Mouse (Mus musculus) gastrocnemius, adult 18-20 months (tissue): ENCODE measurements around the gene Pde9a. TPM values are rescaled to one million over a fixed set of nuclear protein-coding genes. Genes with fewer than 3 reads are reported as not detected.

Source experiments
- DNase-seq: peaks from one replicate; pipeline ENCODE4 v3.0.0; 2021; ENCODE audit warnings: low spot score
- total RNA-seq, 2 experiments: library from RNA; stranded (reverse); gene quantifications; 2 replicates each; pipeline ENCODE4 v1.2.3; 2021

Pde9a gene
- total RNA-seq, 2 experiments from 2014 or later = 1.00 to 1.6 TPM

DNA sequence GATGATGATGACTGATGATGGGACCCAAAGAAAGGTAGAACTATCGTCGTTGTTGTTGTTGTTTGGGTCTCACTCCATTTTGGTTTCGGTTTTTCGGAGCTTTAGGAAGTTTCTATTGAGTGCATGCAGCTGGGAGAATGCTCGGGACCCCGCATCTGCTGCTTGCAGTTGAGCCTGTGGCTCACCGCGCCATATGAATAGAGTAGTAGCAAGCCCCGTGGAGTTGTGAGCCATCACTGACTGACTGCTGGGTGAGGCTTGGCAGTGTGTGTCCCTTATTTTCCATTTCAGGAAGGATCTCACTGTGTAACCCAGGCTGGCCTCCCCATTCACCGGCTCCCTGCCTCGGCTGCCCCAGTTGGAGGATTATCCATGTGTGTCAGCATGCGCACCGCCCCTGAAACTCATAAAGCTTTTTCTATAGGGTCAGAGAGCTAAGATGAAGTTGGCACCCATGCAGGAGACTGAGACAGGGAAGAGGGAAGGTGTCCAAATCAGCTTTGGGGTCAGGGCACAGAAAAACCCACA lies 47.5 kb downstream of the Pde9a start:
- no peak for DNase-seq

DNA sequence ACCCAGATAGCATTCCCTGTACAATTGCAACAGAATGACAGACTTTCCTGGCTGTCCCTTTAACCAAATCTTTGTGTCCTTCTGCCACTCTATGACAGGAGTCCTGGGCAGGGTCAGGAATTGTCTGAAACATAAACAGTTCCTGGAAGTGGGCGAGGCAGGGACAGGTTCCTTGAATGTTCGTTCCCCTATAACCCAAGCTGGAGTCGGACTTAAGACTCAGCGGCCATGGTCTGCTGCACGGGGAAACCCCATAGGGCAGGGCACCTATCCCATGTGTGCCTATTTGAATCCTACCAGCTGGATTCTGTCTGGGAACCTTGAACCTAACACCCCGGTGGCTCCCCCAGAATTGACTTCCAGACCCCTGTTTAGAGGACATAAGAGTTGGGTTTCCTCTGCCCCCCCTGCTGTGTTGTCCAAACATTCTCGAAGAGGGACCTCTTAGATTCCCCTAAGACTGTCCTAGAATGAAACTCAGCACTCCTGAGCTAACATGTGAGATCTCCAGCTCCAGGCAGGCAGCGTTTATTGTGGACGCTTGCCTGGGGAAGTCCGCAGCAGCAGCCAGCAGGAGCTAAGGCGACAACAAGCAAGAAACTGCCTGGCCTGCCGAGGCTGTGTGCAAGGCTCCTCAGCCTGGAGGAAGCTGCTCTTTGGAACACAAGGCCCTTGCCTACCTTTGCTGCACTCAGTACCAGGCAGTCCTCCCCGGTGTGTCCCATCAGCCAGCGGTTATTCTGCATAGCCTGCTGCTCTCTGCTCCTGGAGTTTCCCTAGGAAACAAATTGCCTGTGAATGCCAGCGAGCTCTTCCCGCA lies 48.2 kb downstream of the Pde9a start:
- no peak for DNase-seq

DNA sequence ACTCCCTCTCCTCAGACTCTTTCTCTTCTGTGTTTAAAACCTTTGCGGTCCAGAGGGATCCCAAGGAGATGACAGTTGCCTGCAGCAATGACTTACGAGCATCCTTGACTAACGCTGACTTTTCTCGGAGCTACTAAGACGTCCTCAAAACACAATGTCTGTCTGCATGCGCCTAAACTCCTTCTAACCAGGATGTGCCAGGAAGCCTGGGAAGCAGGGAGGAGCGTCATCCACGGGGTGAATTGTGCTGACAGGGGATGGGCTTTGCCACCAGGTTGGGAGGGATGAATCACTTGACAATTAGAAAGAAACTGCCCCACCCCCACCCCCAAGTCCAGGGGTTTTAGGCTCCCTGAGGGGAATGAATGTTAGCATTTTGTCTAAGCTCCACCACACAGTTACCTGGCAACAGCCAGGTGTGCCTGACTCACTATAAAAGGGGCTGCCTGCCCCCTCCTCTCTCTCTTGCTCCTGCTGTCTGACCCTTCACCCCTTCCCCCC lies 48.9 kb downstream of the Pde9a start:
- no peak for DNase-seq

DNA sequence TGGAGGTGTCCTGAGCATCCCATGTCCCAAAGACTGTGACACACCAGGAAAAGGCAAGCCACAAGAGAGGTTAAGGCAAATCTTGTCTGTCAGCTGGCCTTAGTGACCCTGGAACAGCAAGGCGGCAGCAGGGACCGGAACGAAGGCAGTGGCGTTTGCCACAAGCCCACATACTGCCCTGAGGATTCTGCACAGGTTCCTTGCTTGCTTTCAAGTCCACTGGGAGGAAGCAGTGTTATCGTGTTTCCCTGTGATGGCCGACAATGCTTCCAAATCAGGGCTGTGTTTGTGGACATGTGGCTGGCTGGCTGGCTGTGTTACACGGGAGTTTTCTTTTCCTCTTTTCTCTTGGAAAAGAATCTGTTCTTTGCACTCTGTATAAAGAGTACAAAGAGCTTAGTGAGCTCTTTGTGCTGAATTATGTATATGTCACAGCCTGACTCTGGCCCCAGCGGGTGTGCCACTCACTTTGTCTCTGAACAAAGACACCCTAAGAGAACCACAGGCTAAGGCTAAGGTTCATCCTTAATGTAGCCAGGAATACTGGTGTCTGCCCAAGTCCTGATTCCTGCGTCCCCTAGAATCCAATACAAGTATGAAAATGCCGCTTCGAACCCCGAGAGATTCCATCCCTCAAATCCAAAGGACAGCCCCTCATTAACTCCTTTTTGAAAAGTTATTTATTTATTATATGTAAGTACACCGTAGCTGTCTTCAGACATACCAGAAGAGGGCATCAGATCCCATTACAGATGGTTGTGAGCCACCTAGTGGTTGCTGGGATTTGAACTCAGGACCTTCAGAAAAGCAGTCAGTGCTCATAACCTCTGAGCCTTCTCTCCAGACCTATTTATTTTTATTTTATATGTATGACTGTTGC lies 50.2 kb downstream of the Pde9a start:
- DNase-seq = no peak

DNA sequence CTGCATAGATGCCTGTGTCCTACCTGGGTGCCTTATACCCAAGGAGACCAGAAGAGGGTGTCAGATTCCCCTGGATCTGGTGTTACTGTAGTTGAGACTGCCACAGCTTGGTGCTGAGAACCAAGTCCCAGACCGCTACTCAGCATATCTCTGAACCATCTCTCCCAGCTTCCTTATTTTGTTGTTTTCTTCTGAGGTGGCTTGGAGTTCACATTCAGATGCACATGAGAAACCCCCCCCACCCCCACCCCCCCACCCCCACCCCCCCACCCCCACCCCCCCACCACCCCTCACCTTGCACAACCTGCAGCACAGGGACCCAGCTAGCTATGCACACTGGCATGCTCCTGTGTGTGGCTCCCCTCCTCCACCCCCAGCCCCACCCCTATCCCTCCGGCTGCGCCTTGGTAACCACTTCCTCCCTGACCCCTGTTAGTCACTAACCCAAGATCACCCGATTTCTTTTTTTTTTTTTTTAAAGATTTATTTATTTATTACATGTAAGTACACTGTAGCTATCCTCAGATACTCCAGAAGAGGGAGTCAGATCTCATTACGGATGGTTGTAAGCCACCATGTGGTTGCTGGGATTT lies 50.9 kb downstream of the Pde9a start:
- no peak for DNase-seq

DNA sequence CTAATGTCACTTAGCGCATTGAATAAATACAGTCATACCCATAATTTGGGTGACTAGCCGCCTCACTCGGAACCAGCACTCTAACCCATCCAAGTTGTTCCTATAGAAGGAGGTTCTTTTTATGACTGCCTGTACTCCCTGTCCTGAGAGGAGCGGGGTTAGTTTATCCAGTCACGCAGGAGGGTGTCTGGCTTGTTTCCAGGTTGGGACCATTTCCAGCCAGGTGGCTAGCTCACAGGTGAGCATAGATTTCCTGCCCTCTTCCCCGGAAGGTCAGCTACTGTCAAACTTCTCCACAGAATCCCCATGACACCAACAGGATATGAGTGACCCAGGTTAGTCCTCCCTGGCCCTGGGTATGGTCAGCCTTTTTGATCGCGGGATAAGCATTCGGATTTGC lies 51.5 kb downstream of the Pde9a start:
- DNase-seq = no peak

DNA sequence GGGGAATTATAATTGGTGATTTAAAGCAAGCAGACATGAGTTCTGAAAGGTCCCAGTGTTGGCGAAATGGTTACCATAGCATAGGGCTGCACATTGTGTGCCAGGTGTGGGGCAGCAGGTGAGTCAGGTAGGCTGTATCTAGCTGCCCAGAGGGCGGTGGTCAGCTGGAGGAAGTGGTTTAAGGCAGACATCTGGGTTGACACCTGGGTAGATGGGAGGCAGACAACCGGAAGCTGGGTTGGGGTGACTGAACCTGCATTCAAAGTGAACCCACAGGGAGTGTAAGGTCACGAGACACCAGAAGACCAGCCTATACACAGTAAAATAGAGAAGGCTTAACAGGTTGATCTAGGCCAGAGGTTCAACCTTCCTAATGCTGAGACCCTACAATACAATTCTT lies 54.0 kb downstream of the Pde9a start:
- no peak for DNase-seq

DNA sequence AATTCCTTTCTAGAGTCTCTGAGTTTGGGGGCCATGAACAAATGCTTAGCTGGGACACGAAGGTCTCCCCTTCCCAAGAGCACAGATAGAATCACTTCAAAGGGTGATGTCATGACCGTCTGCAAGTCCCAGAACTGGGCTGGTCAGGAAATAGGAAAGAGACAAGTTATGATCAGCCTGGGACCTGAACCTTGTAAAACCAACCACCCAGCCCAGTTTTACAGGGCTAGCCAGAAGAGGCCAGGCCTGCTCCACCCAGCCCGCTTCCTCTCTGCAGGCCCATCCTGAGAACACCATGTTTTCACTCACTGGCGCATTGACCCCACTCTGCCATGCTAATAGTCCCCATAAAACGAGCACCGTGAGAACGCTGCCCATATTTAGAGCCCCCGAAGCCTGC lies 56.5 kb downstream of the Pde9a start:
- no peak for DNase-seq

DNA sequence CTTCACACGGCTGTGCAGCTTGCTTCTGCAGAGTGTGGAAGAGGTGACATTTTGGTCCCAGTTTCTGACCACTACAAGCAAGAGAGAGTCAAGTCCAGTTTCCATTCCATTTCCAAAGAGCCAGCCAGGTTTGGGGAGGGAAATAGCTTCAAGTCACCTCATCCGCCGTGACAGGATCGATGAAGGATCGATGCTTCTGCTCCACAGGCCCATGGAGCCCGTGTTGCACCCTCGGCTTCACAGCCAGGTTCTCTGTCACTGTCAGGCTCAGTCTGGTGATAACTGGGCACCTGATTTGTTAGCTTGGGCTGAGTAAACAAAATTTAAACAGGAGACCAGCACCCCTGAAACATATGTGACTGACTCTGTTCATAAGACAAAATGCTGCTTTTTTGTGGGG lies 58.2 kb downstream of the Pde9a start:
- no peak for DNase-seq

DNA sequence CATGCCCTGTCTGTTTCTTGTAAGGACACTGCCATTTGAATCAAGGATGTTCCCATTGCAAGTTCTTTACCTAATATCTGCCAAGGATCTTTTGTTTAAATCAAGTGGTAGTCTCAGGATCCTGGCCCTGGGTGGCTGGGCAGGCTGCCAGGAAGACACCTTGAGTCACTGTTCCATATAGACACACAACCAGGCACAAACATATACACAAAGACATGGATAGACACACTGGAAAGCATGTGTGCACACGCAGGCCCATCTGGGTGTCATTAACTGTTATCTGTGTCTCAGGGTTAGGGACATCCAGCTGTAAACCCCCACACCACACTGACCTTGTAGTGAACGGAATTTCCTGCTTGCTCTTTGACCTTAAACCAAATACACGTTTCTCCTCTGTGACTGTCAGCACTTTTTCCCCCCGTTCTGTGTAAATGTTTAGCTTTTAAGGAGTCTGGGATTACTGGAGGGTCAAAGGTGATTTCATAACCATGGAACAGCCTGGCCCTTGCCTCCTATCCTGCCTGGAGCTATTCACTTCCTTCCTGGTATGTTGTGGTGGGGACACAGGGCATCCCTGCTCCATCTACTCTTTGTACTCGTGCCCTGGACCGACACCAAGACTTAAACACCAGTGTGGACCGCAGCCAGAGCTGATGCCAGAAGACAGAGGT lies 59.2 kb downstream of the Pde9a start:
- no peak for DNase-seq

DNA sequence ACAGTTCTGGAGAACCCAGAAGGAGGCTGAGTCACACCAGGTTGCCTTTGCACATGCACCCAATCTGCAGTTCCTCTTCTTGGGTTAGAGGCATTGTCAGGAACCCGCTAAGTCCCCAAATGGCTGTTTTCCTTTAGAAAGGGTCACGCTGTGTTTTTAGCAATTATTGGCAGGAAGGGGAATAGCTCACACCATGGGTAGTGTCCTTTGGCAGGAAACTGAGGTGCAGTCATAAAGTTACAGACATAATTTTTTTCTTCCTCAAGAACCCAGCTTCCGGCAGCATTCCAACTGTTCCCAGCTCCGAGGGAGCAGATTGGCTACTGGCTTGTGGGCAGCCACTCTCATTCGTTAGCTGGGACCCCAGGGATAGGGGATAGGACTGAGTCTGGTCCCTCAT lies 61.8 kb downstream of the Pde9a start:
- no peak for DNase-seq

DNA sequence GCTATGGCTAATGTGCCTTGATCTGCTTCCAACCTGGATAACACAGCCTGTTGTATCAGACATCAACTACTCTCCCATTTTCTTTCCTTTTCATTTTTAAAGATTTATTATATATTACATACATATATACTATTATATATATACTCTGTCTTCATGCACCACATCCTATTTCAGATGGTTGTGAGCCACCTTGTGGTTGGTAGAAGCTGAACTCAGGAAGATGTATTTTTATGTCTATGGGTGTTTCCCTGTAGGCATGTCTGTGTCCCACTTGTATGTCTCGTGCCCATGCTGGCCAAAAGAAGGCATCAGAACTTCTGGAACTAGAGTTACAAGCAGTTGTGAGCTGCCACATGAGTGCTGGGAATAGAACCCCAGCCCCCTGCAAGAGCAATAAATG lies 62.5 kb downstream of the Pde9a start:
- no peak for DNase-seq

DNA sequence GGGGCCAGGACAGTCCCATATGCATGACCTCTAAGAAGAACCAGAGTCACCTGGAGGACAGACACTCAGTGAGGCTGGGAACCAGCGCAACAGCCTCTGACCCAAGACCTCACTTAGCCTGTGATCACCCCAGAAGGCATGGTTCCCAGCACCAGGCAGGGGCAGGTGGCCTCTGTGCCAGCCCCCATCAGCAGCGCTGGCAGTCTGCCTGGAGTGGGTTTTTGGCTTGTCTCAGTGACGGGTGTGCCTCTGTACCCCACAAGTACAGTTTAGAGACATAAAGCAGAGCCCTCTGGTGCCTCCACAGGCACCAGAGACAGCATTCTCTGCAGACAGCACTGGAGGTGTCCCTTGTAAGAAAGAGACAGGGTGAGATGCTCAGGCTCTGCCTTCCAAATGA lies 64.2 kb downstream of the Pde9a start:
- DNase-seq = no peak

DNA sequence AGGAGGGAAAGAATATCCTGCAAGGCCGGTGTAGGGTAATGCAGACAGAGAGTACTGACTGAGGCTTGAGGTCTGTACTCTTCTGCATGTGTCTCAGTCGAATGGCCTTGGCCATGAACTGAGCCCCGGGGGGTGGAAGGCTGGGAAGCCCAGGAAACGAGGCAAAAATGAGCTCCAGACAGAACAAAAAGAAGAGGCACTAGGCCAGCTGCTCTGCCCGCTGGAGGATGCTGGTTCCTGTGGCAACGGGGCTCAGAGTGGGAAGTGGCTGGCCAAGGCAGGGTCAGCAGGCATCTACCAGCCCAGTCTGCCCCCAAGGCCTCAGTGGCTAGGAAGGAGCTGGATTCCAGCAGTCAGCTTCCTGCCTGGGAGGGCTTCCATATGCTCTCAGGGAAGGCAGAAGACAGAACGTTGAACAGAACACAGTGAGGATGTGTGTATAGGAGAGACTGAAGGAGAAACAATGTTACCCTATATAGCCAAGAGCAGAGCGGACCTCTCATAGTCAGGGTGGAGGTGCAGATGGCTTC lies 65.2 kb downstream of the Pde9a start:
- no peak for DNase-seq

DNA sequence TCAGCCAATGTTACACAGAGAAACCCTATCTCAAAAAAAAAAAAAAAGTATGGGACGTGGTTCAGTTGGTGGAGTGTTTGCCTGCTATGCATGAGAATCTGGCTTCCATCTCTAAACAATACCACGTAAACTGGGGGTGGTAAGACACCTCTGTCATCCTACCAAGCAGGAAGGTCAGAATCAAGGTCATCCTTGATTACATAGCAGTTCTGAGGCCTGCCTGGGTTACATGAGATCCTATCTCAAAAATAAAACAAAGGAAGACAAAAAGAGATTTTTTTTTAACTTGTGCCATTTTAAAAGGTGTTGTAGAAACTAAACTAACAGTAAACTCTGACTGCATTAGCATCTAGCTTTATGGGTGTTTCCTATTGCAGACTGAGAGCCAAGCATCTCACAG lies 66.8 kb downstream of the Pde9a start:
- no peak for DNase-seq

DNA sequence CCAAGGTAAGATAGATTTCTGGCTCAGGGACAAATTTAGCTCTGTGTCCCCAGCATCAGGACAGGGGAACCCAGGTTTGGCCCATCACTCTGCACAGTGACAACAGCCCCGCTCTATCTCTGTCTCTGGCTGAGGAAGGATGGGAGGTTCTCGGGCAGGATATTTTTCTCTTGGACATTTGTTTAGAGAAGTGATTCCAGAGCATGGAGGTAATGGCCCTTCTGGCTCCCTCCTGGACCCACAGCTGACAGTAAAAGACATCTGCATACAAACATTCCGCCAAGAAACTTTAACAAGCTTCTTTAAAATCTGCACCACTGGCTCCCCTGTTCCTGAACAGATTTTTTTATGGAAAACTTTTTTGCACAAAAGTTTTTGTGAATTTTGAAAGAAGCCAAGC lies 67.5 kb downstream of the Pde9a start:
- peak; percentile 44 for DNase-seq

DNA sequence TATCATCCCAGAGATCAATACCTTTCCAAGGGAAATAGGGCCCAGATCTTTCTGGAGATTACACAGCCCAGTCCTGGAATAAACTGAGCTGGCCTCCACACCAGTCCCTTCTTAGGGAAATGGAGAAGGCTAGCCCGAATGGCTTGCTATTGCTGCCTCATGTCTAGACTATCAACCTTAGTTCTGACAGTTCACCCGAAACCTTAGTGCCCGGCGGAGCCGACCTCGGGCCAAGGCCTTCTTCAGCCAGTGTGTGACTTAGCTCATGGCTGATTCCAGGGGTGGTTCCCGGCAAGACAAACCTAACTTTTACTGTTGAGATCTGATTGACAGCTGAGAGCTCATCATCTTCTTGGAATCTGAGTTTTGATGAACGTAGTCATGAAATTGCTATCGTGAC lies 68.0 kb downstream of the Pde9a start:
- no peak for DNase-seq

DNA sequence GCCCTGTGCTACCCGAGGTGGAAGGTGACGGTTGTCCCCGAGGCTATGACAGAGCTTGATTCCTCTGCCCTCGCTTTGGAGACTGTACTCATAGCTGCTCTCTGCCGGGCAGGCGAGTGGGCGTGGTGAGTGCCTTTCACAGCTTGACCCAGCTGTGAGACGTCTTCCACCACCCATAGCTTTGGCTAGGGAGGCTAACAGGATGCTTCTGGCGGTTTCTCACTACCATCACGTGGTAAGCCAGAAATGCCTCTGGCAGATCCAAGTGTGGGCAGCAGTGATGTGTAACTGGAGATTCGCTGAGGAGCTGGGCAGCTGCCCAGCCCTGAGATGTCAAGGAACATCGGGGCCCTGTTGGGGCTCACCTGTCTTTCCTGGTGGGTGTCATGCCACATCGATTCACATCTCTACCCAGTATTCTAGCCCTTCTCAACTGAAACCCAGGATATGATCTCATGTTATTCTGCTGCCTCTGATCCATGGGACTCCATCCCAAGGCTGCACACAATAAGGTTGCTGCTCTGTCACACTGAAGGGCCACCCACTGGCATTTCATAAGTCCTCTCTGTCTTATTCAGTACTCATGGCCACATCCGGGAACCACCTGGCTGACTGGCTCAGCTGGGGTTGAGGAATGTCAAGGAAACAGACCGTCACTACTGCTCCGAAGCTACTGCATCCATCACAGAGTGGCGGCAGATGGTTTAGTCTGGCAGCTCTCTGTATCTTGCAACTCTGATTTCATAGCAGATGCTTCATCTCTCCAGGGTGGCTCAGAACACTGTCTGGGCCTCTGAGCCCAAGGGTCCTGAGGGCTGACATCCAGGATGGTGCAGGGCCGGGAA lies 70.9 kb downstream of the Pde9a start:
- peak; percentile 45 for DNase-seq

DNA sequence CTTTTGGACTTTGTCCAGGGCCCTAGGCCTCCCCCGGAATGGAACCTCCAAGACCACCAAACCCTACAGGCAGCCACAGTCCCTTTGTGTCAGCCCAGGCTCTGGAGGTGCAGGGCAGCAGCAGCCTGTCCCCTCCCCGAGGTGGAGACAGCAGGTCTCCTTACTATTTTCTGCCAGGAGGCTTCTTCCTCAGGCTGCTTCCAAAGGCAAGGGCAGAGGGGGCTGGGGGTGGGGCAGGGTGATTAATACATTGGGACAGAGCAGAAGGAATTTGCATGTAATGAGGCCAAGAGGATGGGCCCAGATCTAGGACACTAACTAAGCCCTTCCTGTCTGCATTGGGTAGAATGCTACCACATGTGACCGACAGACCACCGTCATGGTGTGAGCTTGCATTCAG lies 74.4 kb downstream of the Pde9a start:
- DNase-seq = no peak

DNA sequence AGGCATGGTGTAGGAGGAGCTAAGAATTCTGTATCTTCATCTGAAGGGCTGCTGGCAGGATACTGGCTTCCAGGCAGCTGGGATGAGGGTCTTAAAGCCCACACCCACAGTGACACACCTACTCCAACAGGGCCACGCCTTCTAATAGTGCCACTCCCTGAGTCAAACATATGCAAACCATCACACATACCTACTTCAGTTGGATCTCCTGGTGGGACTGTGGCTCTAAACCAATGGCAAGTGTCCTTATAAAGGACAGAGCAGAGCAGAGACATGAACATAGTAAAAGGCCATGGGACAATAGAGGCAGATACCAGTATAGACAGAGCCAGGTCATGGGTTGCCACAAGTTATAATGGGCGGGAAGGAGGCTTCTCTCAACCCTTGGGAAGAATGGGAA lies 76.5 kb downstream of the Pde9a start:
- no peak for DNase-seq
